Mouse (Mus musculus): ENCODE results near the gene Pdxp.

DNA sequence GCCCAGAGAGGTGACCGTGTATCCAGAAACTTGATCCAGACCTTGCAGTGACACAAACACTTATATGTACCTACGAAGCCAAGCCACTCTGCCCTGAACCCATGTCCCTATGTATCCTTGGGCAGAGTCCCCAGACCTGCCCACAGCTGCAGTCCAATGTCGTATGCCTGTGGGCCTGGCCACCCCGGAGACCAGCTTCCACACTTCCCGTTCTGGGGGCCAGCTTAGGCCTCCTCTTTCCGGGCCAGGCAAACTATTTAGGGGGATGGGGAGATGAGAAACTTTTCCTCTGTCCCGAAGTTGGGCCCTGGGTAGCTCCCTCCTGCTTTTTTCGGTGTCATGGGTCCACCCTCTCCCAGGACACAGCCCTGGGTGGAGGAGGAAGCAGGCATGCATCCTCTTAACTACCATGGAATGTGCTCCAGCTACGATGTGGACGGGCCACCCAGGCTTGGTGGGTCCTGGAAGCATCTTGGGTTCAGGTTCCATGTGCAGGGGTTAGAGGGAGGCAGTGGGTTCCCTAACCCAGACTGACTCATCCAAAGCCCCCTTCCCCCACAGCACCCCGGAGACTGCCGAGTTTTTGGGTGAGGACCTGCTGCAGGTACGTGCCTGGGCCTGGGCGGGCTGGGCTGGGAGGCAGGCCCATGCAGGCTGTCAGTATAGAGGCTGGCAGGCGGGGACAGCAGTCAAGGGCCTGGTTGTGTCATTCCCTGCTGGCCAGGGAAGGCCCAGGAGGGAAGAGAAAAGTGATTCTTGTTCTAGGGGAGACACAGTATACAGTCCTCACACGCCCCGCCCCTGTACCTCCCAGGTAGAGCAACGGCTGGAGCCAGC is 12.9 kb upstream of the Pdxp start:
- TF ChIP-seq CTCF (IDR thresholded peaks at IDR 0.05; ENCODE audit: borderline replicate concordance, extremely low read depth, insufficient read depth, insufficient read length) (no peak), POLR2A (IDR thresholded peaks at IDR 0.05; ENCODE audit: borderline replicate concordance, extremely low read depth, insufficient read depth, insufficient read length, poor library complexity, severe bottlenecking) (no peak)
